Comparison of ENCODE assay signal across 8 mouse cellular contexts in genomic region chr3:97887785-97888167, GRCm38 (mm10). TPM values are rescaled to one million over a fixed set of nuclear protein-coding genes. Genes with fewer than 3 reads are reported as not detected.
DNase-seq lines count a peak whose midpoint lies in the region; ATAC-seq and TF ChIP-seq lines count a peak whose summit lies in the region.

No protein-coding gene starts in this region.

- H3K9me3 ChIP-seq in hindbrain, embryonic 16.5 days (ENCODE audit: control insufficient read depth, low read length): no peaks in the 10 kb centered on the region
- H3K9me3 ChIP-seq in neural tube, embryonic 13.5 days: no peaks in the 10 kb centered on the region

- no peak for TF ChIP-seq CTCF in left cerebral cortex, adult 2 months (IDR thresholded peaks at IDR 0.05)
- TF ChIP-seq CTCF in cortical plate, adult 2 months (IDR thresholded peaks at IDR 0.05; ENCODE audit: extremely low read depth, insufficient read depth, low read length): no peak

- peak in 1 of 2 experiments; percentile 30 for DNase-seq in left cerebral cortex, adult 2 months (ENCODE audit: extremely low spot score in 1 of 2, low spot score in 2 of 2)
- DNase-seq in left cerebral cortex, adult 8-10 months (ENCODE audit: low spot score in 2 of 2): no peak
- DNase-seq in left cerebral cortex, adult 11 months (ENCODE audit: low spot score): no peak
- DNase-seq in urinary bladder, postnatal 14 days (ENCODE audit: low spot score): no peak
- no peak for DNase-seq in spleen, postnatal 36 days (ENCODE audit: low spot score in 2 of 2)

- H3K4me1 ChIP-seq in cortical plate, adult 2 months (ENCODE audit: control insufficient read depth, insufficient read depth, low read length): peaks cover 5% of the 10 kb centered on the region
- no peaks in the 10 kb centered on the region; the same call in 1 of the 2 replicates for H3K4me1 ChIP-seq in hindbrain, embryonic 16.5 days (ENCODE audit: control insufficient read depth, insufficient read depth, low read depth, low read length)
- peaks cover 15% of the 10 kb centered on the region for H3K4me1 ChIP-seq in neural tube, embryonic 13.5 days (replicated peaks)

- peak; percentile 45 for ATAC-seq in hindbrain, embryonic 16.5 days
- peak; percentile 29; the same call in 1 of the 2 replicates for ATAC-seq in neural tube, embryonic 13.5 days (ENCODE audit: low read depth)

- H3K36me3 ChIP-seq in hindbrain, embryonic 16.5 days (ENCODE audit: control insufficient read depth, insufficient read depth, low read length): no peaks in the 10 kb centered on the region
- H3K36me3 ChIP-seq in neural tube, embryonic 13.5 days: no peaks in the 10 kb centered on the region

- peak overlapping the region; percentile 88 for H3K4me3 ChIP-seq in left cerebral cortex, adult 2 months
- H3K4me3 ChIP-seq in cortical plate, adult 2 months (ENCODE audit: insufficient read depth, low read length): peak overlapping the region; percentile 96
- H3K4me3 ChIP-seq in hindbrain, embryonic 16.5 days (ENCODE audit: low read length): peak overlapping the region; percentile 71
- peak overlapping the region; percentile 65 for H3K4me3 ChIP-seq in neural tube, embryonic 13.5 days

- H3K9ac ChIP-seq in hindbrain, embryonic 16.5 days (ENCODE audit: low read depth, low read length): peak overlapping the region; percentile 90
- peak overlapping the region; percentile 87 for H3K9ac ChIP-seq in neural tube, embryonic 13.5 days

- H3K27me3 ChIP-seq in hindbrain, embryonic 16.5 days (replicated peaks; ENCODE audit: control insufficient read depth, insufficient read depth, low read length): no peaks in the 10 kb centered on the region; the same call in 1 of the 2 replicates
- H3K27me3 ChIP-seq in neural tube, embryonic 13.5 days: peaks cover 18% of the 10 kb centered on the region

- no peak; the same call in 1 of the 2 replicates for TF ChIP-seq POLR2A in cortical plate, adult 2 months (IDR thresholded peaks at IDR 0.05; ENCODE audit: extremely low read depth, insufficient read depth, low read length)

- peak overlapping the region; percentile 67 for H3K4me2 ChIP-seq in hindbrain, embryonic 16.5 days (ENCODE audit: low read length)
- H3K4me2 ChIP-seq in neural tube, embryonic 13.5 days: peak overlapping the region; percentile 84

- peak overlapping the region; percentile 98 for H3K27ac ChIP-seq in left cerebral cortex, adult 2 months
- H3K27ac ChIP-seq in cortical plate, adult 2 months (ENCODE audit: insufficient read depth, low read length): peak overlapping the region; percentile 95
- peak overlapping the region; percentile 94 for H3K27ac ChIP-seq in hindbrain, embryonic 16.5 days (ENCODE audit: low read depth, low read length)
- H3K27ac ChIP-seq in neural tube, embryonic 13.5 days (replicated peaks): peak overlapping the region; percentile 81

- 33% methylated on average over 5 of the region's 5 CpGs for WGBS in hindbrain, embryonic 16.5 days
- WGBS in neural tube, embryonic 13.5 days: 69% methylated on average over 5 of the region's 5 CpGs

- intact Hi-C loops in left cerebral cortex, adult 2 months (cut with DNase I): no loop called here

RNA-seq across cellular contexts. Expression of gene Pde4dip, which starts 0.7 kb away (rescaled TPM):
- 100 to 1,000 TPM; 224 to 246 TPM for total RNA-seq in left cerebral cortex, adult 2 months (2021)
- 100 to 1,000 TPM; 180 to 198 (median 186) TPM for total RNA-seq in left cerebral cortex, adult 8-10 months (2022)
- 99.2 and 103 TPM in 2 replicates for polyA plus RNA-seq in cortical plate, adult 2 months (2012; rRNA removed)
- polyA plus RNA-seq in hindbrain, embryonic 16.5 days (2015; fragmentation: Nextera tagmentation; extraction: Ambion mirVana): 60.3 and 69.9 TPM in 2 replicates
- 62.7 and 66.6 TPM in 2 replicates for polyA plus RNA-seq in neural tube, embryonic 13.5 days (2015; fragmentation: Nextera tagmentation; extraction: Ambion mirVana)

RNA-seq across cellular contexts. Expression of gene Sec22b, which starts 13.2 kb away (rescaled TPM):
- 10 to 100 TPM; 80.1 to 90.2 TPM for total RNA-seq in left cerebral cortex, adult 2 months (2021)
- 10 to 100 TPM; 79.2 to 84.7 (median 83.5) TPM for total RNA-seq in left cerebral cortex, adult 8-10 months (2022)
- 64.5 and 67.5 TPM in 2 replicates for polyA plus RNA-seq in cortical plate, adult 2 months (2012; rRNA removed)
- 97.5 and 102 TPM in 2 replicates for polyA plus RNA-seq in hindbrain, embryonic 16.5 days (2015; fragmentation: Nextera tagmentation; extraction: Ambion mirVana)
- 106 and 111 TPM in 2 replicates for polyA plus RNA-seq in neural tube, embryonic 13.5 days (2015; fragmentation: Nextera tagmentation; extraction: Ambion mirVana)
